31 mouse cellular contexts compared by ENCODE assay signal in genomic region chr1:65981665-65982064, GRCm38 (mm10). TPM values are rescaled to one million over a fixed set of nuclear protein-coding genes. Genes with fewer than 3 reads are reported as not detected.
"Had no signal": no experiment of that assay in that cellular context is flagged by ENCODE, and none has a peak within 500 bp of the region (broad histone marks: within the 10 kb centered on the region; RNA-seq: fewer than 3 reads in every experiment).

No protein-coding gene starts in this region.

- ATAC-seq: intestine, postnatal 0 days had no signal

- H3K4me2 ChIP-seq: liver, embryonic 13.5 days; midbrain, embryonic 11.5 days had no signal

- DNase-seq: kidney, adult 2 months; kidney, postnatal 25 days; layer of hippocampus, adult 9-11 months; liver, embryonic 13.5 days; lung, adult 2 months; lung, postnatal 14 days; lung, postnatal 4 days; midbrain, embryonic 14.5 days; thymus, postnatal 25 days had no signal

- H3K27ac ChIP-seq: kidney, postnatal 0 days; layer of hippocampus, adult 2 months; liver, embryonic 13.5 days; stomach, postnatal 0 days had no signal

- H3K4me3 ChIP-seq: layer of hippocampus, adult 2 months; liver, embryonic 13.5 days had no signal

- H3K4me1 ChIP-seq: liver, embryonic 13.5 days had no signal

- H3K9me3 ChIP-seq: liver, embryonic 13.5 days had no signal

- H3K9ac ChIP-seq: liver, embryonic 13.5 days had no signal

- H3K36me3 ChIP-seq: liver, embryonic 13.5 days had no signal

- H3K27me3 ChIP-seq: liver, embryonic 13.5 days had no signal

RNA-seq across cellular contexts. Expression of gene Crygf, which starts 55.3 kb away (rescaled TPM):
- total RNA-seq: layer of hippocampus, adult 2 months; layer of hippocampus, postnatal 25 days; left cerebral cortex, adult 8-10 months; left cerebral cortex, postnatal 25 days; liver, adult 2 months; megakaryocyte progenitor cell, adult 5-6 weeks; megakaryocyte-erythroid progenitor cell, adult 5-6 weeks; midbrain, postnatal 0 days had no signal
- polyA plus RNA-seq: intestine, postnatal 0 days; kidney, adult 2 months; kidney, embryonic 14.5 days; kidney, postnatal 0 days; large intestine, adult 2 months; limb, embryonic 11.5 days; limb, embryonic 14.5 days; liver, adult 2 months; liver, embryonic 13.5 days; liver, embryonic 16.5 days; lung, adult 2 months; lung, embryonic 16.5 days; midbrain, embryonic 11.5 days; midbrain, embryonic 14.5 days; midbrain, postnatal 0 days; neural tube, embryonic 11.5 days; neural tube, embryonic 14.5 days; stomach, embryonic 14.5 days; stomach, postnatal 0 days; thymus, postnatal 0 days had no signal
